Mouse (Mus musculus): ENCODE data around the gene 4930550C14Rik.
A peak's percentile ranks its signal among the peaks of the same experiment; 100 is the strongest.

DNA sequence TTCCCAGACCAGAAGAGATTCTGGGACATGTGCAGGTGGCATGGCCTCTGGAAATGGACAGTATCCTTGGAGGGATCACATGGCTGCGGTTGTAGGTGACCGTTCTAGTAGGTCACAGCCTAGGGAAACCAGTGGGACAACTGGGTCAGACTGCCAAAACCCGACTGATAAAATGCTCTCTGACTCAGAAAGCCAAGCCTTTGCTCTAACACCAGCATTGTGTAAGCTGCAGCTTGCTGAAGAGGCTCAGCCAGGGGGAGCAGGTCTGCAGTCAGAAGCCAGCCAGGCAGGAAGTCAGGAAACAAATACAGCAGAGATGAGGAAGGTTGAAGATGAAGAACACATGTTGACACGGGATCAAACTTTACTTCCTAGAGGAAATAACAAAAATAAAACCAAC lies 26.2 kb upstream of the 4930550C14Rik start:
- 0 out of 2 replicates have a peak, but pooled peaks have one; percentile 10 for TF ChIP-seq CTCF (IDR thresholded peaks at IDR 0.05; ENCODE audit: low read depth)
- TF ChIP-seq EP300 (IDR thresholded peaks at IDR 0.05; ENCODE audit: low read depth): no peak
